Mouse (Mus musculus): ENCODE results near the gene Hoxb9.

Gene Hoxb9

GRCm38 (mm10) chr11:96313806-96314428, 42.7 kb downstream of the Hoxb9 start:
- no peak for DNase-seq (ENCODE audit: low spot score)

DNA sequence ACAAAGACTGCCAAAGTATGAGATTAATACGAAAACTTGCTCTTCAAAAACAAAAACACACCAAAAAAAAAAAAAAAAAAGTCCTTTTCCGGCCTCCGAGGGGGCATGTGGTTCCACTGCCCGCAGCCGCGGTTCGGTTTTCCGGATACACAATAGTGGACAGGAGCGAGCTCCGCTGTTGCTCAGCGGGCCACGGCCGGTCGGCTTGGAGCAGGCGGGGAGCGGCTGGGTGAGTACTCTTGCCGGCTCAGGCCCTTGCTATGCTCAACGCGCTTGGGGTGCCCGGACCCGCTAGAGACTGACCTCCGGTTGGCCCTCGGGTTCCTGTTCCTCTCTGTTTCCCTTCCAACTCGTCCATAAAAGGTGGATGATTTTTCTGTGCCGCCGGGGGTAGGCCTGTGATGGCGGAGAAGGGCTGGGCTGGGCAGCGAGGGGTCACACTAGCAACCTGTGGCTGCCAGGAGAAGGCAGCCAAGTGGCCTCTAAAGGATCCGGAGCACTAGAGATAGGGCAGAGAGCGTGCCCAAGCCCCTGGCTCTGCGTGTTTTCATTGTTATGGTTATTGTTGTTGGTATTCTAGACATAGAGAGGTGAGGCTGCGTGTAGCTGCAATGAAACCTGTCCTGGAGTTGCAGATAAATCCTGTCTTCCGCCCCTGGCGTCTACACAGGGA, 43.5 kb downstream of the Hoxb9 start:
- DNase-seq (ENCODE audit: low spot score), result no peak

DNA sequence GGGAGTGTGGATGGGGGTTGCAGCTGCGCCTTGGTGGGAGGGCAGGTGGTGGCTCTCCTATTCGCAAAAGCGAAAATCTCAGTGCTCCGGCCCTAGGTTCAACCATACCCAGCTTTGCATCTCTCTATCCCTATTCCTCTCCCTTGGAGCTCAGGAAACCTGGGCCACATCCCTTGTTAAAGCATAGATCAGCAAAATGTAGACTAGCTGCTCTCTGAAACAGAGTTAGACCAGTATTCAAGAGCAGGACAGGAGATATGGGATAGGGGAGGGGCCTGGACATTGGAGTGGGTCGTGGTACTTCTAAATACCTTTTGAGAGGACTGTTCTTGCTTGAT, 44.1 kb downstream of the Hoxb9 start:
- no peak for DNase-seq (ENCODE audit: low spot score)

DNA sequence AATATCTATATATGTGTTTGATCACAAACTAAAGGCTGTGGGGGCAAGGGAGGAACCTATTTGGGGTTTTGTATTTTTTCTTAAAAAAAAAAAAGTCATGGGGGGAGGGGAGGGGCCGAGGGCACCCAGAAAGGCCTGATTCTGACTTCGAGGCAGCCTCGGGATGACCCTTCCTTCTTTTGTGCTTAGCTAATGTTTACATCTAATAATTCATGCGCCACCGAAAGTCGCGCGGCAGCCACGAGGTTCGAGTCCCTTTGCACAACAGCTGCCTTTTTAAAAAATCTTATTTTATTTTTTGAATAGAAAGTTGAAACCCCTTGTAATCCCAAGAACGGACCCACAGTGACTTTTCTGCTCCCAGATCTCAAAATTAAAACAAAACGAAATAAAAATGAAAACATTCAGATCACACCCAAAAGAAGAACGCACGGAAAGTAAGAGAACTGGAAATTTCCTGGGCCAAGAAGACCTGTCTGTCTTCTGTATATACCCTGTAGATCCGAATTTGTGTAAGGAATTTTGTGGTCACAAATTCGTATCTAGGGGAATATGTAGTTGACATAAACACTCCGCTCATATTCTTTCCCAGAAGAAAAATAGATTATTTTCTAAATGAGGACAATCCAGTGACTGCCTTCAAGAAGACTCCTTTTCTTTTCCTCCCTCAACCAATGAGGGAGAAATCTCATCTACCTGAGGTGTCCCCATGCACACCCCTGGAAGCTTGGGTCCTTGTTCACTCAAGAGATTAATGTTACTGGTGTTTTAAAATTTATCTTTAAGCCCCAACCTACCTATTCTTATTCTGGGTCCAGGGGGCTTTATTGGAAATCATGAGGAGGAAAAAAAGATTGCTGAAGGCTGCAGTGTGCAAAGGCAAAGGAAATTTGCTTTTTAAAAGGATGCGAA, 45.7 kb downstream of the Hoxb9 start:
- no peak for DNase-seq (ENCODE audit: low spot score)

DNA sequence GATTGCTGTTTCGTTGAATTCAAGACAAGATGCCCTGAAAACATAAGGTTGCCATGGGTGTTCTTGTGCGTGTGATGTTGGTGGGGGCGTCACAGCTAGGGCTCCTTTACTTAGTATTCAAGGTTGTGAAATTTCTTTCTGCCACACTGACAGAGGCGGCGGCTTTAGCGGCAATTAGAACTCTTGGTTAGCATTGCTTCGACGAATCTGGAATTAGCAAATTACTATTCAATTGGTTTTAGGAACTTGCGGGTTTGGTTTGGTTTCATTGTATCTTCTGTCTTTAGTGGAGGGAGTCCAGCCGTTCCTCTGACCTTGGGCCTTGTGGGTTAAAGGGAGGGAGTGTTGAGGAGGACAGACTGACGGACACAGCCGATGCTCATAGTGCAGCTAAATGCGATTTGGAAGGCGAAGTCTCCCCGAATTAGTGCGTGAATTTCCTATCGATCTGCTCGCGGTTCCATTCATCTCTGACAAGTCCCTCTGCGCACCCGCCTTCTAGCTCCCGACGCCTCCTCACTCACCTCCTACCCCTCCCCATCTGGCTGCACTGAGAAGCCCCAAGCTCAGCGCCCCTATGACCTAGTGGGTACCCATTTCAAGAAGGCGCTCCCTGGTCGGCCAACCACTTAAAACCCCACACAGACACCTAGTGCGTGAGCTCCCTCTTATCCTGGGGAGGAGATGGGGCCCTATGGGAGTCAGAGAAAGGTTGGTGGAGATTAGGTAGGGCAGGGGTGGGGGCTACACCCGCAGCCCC, 46.5 kb downstream of the Hoxb9 start, which contains the start of gene Hoxb4:
Hoxb4 (plus strand) TSS at position 660 of the 760 bp plus-strand sequence.
- DNase-seq (ENCODE audit: low spot score), result no peak

DNA sequence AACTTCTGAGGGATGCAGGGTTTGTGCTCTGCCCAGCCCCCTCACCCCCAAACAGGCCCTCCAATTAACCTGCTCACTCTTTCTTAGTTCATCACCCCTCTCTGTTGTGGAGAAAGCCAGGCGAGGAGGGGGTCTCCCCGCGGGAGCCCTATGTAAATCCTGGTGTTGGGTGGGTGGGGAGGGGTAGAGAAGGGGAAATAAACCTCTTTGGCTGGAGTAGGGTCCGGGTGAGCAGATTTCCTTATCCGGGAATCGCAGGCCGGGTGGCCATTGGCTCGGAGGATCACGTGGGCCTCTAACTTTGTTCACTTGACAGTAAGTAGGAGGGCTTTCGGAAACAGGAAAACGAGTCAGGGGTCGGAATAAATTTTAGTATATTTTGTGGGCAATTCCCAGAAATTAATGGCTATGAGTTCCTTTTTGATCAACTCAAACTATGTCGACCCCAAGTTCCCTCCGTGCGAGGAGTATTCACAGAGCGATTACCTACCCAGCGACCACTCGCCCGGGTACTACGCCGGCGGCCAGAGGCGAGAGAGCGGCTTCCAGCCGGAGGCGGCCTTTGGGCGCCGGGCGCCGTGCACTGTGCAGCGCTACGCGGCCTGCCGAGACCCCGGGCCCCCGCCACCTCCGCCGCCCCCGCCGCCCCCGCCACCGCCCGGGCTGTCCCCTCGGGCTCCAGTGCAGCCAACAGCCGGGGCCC, 47.3 kb downstream of the Hoxb9 start:
- peak; percentile 77 for DNase-seq (ENCODE audit: low spot score)

DNA sequence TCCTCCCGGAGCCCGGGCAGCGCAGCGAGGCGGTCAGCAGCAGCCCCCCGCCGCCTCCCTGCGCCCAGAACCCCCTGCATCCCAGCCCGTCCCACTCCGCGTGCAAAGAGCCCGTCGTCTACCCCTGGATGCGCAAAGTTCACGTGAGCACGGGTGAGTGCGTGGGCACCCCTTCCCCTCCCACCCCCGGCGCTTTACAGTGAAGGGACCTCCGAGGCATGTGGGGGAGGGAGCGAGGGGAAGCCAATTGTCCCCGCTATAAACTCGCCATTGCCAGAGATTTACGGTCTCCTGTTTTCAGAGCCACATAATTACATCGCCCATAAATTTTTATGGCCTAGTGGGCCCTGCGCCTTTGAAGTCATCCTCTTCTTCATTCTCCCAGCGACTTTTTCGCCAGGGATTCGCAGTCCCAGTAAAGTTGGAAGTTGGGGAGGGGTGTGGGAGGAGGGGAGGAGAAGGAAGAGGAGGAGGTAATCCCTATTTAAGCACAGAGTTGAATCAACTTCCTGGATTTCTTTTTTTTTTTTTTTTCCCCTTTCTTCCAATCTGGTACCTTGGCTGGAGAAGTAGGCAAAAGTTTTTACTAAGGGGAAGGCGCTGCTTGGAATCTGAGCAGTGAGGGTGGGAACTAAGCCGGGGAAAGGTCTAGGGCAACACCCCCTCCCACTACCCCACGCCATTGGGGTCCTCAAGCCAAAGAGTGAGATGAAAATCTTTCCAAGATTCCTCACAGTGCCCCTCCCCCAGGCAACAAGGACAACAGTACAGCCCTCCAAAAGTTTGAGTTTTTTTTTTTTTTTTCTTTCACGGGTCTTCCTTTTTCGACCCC, 48.0 kb downstream of the Hoxb9 start:
- no peak for DNase-seq (ENCODE audit: low spot score)

DNA sequence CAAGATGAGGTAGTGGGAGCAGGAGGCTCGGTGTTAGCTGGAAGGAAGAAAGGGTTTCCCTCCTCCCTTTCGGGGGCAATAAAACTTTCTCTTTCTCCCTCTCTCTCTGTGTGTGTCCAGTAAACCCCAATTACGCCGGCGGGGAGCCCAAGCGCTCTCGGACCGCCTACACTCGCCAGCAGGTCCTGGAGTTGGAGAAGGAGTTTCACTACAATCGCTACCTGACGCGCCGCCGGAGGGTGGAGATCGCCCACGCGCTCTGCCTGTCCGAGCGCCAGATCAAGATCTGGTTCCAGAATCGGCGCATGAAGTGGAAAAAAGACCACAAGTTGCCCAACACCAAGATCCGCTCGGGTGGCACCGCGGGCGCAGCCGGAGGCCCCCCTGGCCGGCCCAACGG, 48.7 kb downstream of the Hoxb9 start:
- peak; percentile 76 for DNase-seq (ENCODE audit: low spot score)

- no peak for DNase-seq (ENCODE audit: low spot score)
Measured at GRCm38 (mm10) chr11:96320688-96321087, 49.4 kb downstream of the Hoxb9 start.

DNA sequence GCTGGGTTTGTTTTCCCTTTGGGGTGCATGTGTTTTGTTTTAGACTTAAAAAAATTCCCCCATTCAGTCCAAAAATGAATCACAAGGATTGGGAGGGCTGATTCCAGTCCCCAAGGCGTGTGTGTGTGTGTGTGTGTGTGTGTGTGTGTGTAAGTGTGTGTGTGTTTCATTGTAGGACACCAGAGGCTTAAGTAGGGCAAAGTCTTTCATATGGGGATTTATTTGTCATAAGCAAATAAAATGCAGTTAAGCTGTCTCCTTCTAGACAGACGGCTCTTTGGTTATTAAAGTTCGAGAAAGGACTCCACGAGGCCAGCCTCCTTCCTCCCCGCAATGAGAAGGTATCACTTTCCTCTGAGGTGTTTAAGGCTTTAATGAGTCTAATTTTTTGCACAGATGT, 50.6 kb downstream of the Hoxb9 start:
- DNase-seq (ENCODE audit: low spot score), result no peak

- no peak for DNase-seq (ENCODE audit: low spot score)
Measured at GRCm38 (mm10) chr11:96322738-96323137, 51.5 kb downstream of the Hoxb9 start.

DNA sequence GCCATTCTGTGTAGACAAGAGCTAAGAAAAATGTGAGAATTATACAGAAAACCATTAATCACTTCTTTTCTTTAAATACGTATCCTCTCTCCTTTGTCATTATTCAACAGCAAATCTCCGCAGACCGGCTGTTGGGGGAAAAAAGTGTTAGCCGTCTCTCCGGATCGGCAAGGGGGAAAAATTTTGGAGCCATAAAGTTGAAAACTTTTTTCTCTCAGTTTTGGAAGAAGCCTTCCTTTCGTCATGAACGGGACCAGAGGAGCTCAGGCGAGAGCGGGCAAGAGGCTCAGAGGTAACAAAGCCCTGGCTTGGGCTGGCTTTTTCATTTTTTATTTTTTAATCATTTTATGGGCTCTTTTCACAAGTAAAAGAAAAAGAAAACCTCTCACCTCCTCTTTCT, 51.9 kb downstream of the Hoxb9 start, which contains the start of gene Hoxb3:
Hoxb3 (plus strand) TSS at position 173 of the 400 bp plus-strand sequence.
- DNase-seq (ENCODE audit: low spot score), result no peak

GRCm38 (mm10) chr11:96324125-96324524, 52.9 kb downstream of the Hoxb9 start:
- DNase-seq (ENCODE audit: low spot score), result no peak

DNA sequence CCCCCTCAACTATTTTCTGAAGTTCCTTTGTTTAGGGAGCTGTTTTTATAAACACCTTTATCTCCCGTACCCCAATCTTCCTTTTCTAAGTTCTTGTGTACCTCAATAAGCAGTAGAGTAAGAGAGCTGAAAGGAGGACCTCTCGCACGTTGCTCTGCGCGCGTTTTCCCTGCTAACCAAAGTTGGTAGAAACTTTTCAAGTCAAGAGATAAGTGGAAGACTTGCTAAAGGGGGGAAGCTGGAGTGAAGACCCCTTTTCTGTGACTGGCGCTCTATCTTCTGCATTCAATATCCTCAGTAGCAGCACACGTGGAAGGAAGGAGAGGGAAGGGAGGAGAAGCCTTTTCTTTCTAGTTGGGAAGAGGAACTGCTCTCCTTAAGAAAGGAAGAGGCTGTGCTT, 53.7 kb downstream of the Hoxb9 start:
- DNase-seq (ENCODE audit: low spot score), result no peak

DNA sequence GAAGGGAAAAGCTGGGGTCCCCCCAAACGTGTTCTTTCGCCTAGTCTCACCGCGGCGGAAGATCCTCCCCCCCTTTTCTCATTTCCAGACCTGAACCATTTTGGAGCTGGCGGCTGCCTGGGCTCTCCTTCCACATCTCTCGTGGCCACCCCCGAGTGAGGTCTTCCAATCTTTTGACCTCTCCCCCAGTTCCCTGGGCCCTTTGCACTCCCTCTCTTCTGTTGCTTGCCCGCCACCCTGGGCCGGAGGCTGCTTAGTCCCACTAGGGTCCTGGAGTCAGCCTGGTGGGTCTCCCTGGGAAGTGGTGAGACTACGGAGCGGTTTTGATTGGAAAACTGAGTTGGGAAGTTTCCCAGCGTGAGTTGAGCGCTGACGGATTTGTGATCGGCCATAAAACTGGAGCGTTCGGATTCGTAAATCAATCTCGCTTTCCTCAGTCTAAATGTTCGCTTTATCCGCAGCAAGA, 54.5 kb downstream of the Hoxb9 start:
- DNase-seq (ENCODE audit: low spot score), result no peak
